Mouse (Mus musculus) 3134 (cell line): ENCODE data around the gene Ube2e1.
"Not testable (repeated sequence)": the region's sequence is repeated elsewhere in the genome, so short reads cannot be mapped to it uniquely, and the experiment has no call there.

ENCODE experiments used
- DNase-seq: peaks from one replicate; pipeline ENCODE4 v3.0.0-alpha.2; 2011; ENCODE audit warnings: low spot score; ENCODE audit not compliant: insufficient read length; ENCODE audit errors: extremely low read depth

Gene Ube2e1

DNA sequence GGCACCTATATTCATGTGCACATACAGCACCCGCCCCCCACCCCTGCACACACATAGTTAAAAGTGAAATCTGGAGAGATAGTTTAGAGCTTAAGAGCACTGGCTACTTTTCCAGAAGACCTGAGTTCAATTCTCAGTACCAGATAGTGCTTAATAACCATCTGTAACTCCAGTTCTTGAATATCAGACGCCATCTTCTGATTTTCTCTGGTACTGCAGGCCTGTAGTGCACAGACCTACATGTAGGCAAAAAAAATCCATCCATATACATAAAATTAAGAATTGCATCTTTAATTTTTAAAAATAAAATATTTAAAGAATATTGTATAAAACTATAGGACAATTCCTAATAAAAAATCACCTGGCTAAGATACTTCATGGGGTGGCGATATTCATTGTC is 70.5 kb downstream of the Ube2e1 start:
- DNase-seq = no peak

DNA sequence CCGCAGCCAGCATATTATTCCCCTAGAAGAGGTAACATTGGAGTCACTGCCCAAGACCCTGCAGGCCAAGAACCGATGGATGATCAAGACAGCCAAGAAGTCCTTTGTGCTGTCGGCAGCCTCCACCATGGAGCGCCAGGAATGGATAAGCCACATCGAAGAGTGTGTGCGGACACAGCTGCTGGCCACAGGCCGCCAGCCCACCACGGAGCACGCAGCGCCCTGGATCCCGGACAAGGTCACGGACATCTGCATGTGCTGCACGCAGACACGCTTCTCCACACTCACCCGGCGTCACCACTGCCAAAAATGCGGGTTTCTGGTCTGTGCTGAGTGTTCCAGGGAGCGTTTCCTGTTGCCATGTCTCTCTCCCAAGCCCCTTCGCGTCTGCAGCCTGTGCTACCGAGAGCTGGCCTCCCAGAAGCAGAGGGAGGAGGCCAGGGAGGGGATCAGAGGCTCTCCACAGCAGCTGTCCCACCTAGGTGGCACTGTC is 89.0 kb downstream of the Ube2e1 start:
- no peak for DNase-seq

DNA sequence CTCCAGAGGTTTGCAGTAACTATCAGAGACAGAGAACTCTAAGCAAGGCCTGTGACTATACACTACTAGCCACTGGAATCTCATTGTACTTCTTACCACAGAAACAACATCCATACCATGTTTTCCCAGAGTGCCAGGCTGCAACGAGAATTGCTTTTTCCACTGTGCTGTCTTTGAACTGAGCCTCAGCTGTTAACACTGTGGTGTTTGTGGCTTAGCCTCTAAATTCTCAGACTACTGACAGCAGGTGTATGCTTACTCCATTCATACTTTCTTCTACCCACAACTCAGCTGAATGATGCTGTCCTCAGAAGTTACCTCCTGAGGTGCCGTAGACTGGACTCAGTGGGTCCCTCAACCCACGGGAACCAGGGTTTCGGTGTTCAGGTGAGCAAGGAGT is 89.9 kb downstream of the Ube2e1 start:
- DNase-seq = no peak

DNA sequence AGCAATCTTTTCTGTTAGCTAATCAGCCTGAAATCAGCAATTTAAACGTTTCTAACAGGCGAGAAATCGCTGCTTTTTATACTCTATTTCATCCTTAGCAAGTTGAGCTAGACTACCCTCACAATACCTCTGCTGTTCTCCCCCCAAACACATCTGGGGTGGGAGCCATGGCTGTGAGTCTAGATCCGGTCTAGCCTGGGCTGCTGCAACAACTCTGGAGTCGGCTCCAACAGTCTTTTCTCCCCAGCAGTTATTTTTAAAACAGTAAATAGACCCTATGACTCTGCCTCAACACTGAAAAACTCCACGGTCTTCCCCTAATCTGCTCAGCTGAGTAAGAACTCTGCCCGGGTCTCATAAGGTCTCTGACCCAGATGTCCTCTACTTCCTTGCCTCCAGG is 91.5 kb downstream of the Ube2e1 start:
- no peak for DNase-seq

DNA sequence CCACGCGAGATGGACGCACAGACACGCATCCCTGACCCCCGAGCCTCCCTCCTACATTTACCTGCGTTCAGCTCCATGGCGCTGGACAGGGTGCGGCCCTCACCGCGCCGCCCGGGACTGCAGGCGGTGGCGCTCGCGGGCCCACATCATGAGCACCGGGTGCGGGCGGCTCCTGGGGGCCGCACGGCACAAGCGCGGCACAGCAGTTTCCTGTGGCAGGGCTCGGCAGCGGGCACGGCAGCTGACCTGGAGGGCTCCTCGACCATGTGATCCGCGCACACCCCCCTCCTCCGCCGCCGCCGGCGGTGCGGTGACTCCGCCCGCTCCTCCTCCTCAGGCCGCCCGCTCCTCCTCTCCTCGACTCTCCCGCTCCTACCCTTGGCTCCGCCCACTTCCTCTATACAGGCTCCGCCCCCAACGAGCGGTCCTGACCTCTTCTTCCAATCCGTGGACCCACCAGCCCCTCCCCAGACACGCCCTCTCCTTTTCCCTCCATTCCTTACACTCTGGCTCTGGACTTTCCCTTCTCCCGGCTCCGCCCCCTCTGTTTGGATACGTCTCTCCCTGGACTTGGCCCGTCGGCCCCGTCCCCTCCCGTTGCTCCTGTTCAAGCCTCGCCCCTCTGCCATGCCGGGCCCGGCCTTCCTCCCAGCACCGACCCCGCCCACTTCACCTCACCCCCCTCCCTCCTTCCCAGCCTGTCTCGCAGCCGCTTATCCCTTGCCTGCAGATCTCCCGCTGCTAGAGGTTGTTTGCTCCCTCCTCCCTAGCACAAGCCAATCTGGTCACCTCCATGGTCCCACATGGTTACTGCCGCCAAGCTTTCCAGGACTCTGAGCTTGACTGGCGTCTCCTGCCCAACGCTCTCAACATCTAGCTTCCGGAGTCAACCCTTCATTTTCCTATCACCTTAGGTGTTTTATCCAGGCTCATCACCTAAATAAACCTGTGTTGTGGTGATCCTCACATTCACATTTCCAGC is 92.6 kb downstream of the Ube2e1 start, which contains the start of gene Nr1d2:
Gene Nr1d2, minus strand, starts transcription at position 378 of the 982 bp plus-strand sequence.
- peak; percentile 99 for DNase-seq

DNA sequence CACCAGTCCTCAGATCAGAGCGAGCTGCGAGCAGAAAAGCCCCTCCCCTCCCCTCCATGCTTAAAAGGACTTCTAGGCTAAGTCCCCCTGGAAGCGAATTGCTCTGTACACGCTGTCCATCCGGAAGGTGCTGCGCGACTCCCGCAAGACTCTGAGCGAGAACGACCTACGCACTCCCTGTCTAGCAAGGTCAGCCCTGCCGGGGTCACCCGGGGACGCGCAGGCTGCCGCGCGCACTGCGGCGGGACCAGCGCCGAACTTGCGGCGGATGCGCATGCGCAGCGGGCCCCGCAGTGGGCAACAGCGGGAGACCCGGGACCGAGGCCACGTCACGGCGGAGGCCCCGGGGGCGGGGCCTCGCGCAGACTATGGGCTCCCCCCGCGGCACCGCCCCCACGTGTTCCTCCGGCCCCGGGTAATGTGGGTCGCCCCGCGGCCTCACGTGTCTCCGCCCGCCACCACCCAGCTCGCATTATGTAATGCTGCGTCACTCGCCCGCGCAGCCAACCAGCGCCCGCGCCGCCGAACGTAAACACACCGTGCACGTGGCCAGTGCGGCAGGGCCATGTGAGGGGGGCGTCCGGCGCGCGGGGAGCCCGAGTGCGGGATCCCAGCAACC is 93.4 kb downstream of the Ube2e1 start:
- peak; percentile 97 for DNase-seq

DNA sequence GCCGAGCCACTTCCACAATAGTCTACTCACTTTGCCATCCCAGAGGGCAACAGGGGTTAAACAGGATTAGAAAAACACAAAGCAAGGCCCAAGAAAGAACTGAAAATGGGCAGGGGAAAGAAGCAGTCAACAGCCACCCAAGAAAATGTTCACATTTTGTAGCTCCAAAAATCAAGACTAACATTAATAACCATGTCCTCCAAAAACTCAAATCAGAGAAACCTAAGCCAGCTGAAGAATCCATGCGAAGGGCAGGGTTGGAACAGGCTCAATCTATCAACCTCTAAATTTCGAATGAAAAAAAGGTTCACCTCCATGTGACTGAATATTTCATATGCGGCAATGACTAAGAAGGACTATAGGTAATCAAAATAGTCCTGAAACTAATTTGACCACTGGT is 94.3 kb downstream of the Ube2e1 start:
- no peak for DNase-seq

DNA sequence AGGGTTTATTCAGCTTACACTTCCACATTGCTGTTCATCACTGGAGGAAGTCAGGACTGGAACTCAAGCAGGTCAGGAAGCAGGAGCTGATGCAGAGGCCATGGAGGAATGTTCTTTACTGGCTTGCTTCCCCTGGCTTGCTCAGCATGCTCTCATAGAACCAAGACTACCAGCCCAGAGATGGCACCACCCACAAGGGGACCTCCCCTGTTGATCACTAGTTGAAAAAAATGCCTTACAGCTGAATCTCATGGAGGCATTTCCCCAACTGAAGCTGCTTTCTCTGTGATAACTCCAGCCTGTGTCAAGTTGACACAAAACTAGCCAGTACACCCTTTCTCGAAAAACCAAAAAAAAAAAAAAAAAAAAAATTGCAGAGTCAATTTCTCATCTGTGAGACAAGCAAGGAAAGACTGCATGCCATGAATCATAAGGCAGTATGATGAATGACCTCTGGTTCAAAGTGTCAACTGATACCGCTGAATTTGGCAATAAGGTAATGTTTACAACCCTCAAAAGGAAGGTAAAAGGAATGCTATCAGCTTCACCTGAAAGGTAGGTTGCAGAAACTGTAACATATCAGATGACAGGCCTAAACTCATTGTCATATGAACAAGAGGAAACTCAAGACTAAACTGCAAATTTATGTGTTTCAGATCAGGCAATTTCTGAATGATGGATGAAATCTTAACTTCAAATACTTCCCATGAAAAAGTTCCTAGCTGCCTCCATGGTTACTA is 95.0 kb downstream of the Ube2e1 start:
- not testable (repeated sequence) for DNase-seq

DNA sequence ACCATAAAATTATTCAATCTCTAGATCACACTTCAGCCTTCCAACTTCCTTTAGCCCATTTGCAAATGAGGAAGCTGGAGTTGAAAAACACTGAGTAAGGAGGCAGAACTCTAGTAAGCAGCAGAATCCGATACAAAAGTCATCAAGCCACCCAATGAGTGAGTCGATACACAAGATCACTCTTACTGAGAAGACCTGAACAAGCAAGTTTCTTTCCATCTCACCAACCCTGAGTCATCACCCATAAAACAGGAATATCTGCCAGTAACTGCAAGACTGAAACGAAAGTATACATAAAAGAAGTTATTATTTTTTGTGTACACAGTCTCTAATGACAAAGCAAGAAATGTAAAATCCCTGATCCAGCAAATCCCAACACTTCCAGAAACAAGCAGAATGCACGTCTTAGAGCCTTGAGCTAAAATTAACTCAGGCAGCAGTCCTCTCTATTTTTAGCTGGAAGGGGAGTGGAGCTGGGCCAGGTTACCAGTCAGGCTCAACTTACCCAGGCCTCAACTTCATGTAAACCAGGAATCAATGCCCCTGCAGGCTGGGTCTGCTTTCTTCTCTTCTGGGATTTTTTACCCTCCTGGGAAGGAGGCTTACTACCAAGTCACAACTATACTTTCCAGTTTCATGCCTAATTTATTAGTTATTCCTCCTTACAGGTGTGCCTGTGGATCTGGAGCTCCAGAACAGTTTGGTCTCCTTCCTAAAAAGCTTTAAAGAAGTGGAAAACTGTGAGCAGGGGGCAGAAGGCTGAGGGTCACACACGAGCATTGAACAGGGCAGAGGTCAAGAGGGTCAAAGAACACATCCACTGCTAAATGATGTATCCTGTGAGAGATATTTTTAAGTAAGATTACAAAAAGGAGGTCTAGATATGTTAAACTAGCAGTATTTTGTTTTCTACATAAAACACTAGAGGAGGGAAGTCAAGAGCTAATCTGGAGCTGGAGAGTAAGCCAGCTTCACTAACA is 97.4 kb downstream of the Ube2e1 start:
- peak; percentile 31 for DNase-seq

DNA sequence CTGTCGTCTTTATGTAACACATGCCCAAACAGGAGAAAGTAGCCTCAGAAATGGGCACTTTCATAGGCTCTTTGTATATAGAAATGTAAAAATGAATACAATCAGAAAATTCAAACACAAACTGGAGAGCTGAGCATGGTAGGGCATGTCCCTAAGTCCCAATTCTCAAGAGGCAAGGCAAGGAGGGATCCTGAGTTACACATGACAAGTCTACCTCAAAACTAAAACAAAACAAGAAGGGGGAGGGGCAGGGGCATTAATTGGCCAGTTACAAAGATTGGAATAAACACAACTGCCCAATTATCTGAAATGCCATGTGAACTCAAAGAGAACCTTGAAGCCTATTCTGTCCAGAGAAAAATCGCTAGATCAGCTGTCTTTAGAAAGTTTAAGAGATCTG is 98.6 kb downstream of the Ube2e1 start:
- no peak for DNase-seq
